Mouse (Mus musculus) CH12.LX (cell line): Measurements from ENCODE around the gene 2310033P09Rik.

ENCODE experiments used
- BHLHE40 ChIP-seq: IDR thresholded peaks from 2 replicates; pipeline ENCODE4 v1.6.1; 2011; ENCODE audit warnings: mild to moderate bottlenecking, low read depth, low read length, improper control_type of control experiment
- CTCF ChIP-seq, 2 experiments: IDR thresholded peaks in 1 of 2; conservative IDR thresholded peaks in 1 of 2; 2 replicates each; pipeline ENCODE4 v1.5.1; 2011 to 2012; ENCODE audit warnings: low read depth in 2 of 2, low read length in 2 of 2, improper control_type of control experiment in 1 of 2, inconsistent platforms in 1 of 2, mild to moderate bottlenecking in 1 of 2, moderate library complexity in 1 of 2
- E2F4 ChIP-seq: IDR thresholded peaks from 2 replicates; pipeline ENCODE4 v1.6.1; 2011; ENCODE audit warnings: low read depth, low read length, improper control_type of control experiment; ENCODE audit not compliant: insufficient replicate concordance
- EP300 ChIP-seq: IDR thresholded peaks from 2 replicates; pipeline ENCODE4 v1.6.1; 2011; ENCODE audit warnings: low read length, improper control_type of control experiment
- ETS1 ChIP-seq: conservative IDR thresholded peaks from 2 replicates; pipeline ENCODE4 v1.6.1; 2012; ENCODE audit warnings: low read depth, mild to moderate bottlenecking, inconsistent platforms, low read length, improper control_type of control experiment, moderate library complexity
- HCFC1 ChIP-seq: IDR thresholded peaks from 2 replicates; pipeline ENCODE4 v1.6.1; 2012; ENCODE audit warnings: low read depth, mild to moderate bottlenecking, inconsistent platforms, low read length, improper control_type of control experiment
- KAT2A ChIP-seq: IDR thresholded peaks from 2 replicates; pipeline ENCODE4 v1.6.1; 2012; ENCODE audit warnings: low read length, improper control_type of control experiment, inconsistent platforms; ENCODE audit not compliant: insufficient replicate concordance
- MAX ChIP-seq: IDR thresholded peaks from 2 replicates; pipeline ENCODE4 v1.6.1; 2011; ENCODE audit warnings: low read length, improper control_type of control experiment
- POLR2A ChIP-seq: IDR thresholded peaks from 2 replicates; pipeline ENCODE4 v1.6.1; 2011; ENCODE audit warnings: low read depth, mild to moderate bottlenecking, improper control_type of control experiment, low read length
- RAD21 ChIP-seq: IDR thresholded peaks from 2 replicates; pipeline ENCODE4 v1.6.1; 2011; ENCODE audit warnings: low read depth, mild to moderate bottlenecking, low read length, improper control_type of control experiment, moderate library complexity
- ZMIZ1 ChIP-seq: IDR thresholded peaks from 2 replicates; pipeline ENCODE4 v1.6.1; 2012; ENCODE audit warnings: low read depth, mild to moderate bottlenecking, inconsistent platforms, low read length, improper control_type of control experiment
- ZNF384 ChIP-seq: IDR thresholded peaks from 2 replicates; pipeline ENCODE4 v1.6.1; 2012; ENCODE audit warnings: low read depth, low read length, improper control_type of control experiment, inconsistent platforms

DNA sequence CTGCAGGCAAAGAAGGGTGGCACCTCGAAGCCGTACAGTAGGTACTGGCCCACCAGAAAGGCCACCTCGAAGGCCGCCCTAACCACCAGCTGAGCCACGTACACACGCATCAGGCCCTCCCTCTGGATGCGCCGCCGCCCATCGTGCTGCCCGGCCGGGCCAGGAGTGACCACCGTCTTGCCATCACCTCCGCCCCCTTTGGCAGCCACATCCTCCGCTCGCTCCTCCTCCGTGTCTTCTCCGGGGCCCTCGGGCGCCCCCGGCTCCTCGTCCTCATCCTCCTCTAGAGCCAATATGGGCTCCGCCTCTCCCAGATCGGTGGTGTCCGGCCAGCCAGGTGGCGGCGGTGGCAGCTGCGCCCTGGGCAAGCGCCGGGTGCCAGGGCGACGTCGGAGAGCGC lies 31.2 kb upstream of the 2310033P09Rik start:
- TF ChIP-seq ZNF384 (no peak), E2F4 (no peak), EP300 (no peak), CTCF (conservative IDR thresholded peaks at IDR 0.05 in 1 of 2, IDR thresholded peaks at IDR 0.05 in 1 of 2; ENCODE audit: low read depth in 2 of 2, low read length in 2 of 2) (no peak), HCFC1 (no peak), KAT2A (no peak), POLR2A (no peak), MAX (no peak), RAD21 (no peak), BHLHE40 (no peak), ETS1 (no peak), ZMIZ1 (no peak)
